Mouse (Mus musculus) ES-E14 (cell line): Measurements from ENCODE around the gene Ptpru.

Source experiments
- CHD2 ChIP-seq: IDR thresholded peaks from 2 replicates; pipeline ENCODE4 v1.6.1; 2014; ENCODE audit warnings: mild to moderate bottlenecking, low read depth, low read length, inconsistent platforms
- HCFC1 ChIP-seq: IDR thresholded peaks from 2 replicates; pipeline ENCODE4 v1.6.1; 2012; ENCODE audit warnings: low read length, inconsistent platforms, borderline replicate concordance; ENCODE audit not compliant: insufficient read depth
- MAFK ChIP-seq: IDR thresholded peaks from 2 replicates; pipeline ENCODE4 v1.6.1; 2014; ENCODE audit warnings: mild to moderate bottlenecking, low read depth, low read length, inconsistent platforms; ENCODE audit not compliant: insufficient read depth
- ZC3H11A ChIP-seq: IDR thresholded peaks from 2 replicates; pipeline ENCODE4 v1.6.1; 2012; ENCODE audit warnings: low read depth, mild to moderate bottlenecking, inconsistent platforms, low read length, borderline replicate concordance
- ZNF384 ChIP-seq: IDR thresholded peaks from 2 replicates; pipeline ENCODE4 v1.6.1; 2012; ENCODE audit warnings: low read depth, low read length, inconsistent platforms

DNA sequence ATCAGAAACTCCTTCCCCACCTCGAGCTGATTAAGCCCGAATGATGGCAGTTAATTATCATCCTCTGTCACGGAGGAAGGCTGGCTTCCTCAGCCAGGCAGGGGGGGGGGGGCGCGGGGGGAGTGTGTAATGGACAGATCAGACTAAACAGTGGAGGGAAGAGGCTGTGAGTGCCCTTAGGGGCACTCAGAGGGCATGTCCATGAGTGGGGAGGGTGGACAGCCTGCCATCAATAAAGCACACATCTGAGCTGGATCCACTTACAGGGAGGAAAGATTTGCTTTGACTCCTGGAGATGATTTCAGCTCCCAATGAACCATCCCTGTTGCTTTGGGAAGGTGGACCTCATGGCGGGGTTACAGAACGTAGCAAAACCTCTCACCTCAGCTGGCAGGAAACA lies 109.5 kb downstream of the Ptpru start:
- no peak for TF ChIP-seq ZC3H11A
- no peak for TF ChIP-seq ZNF384
- TF ChIP-seq HCFC1, result no peak
- TF ChIP-seq MAFK, result no peak
- TF ChIP-seq CHD2, result no peak
